Mouse (Mus musculus) small intestine, adult 2 months (tissue): ENCODE measurements around the gene Gpam.

Experiments
- CTCF ChIP-seq: fragments of 200-500 bp; IDR thresholded peaks from 2 replicates; pipeline ENCODE4 v1.5.1; 2012; ENCODE audit warnings: low read depth, mild to moderate bottlenecking, control low read depth, inconsistent platforms, low read length, moderate library complexity, mixed read lengths; ENCODE audit not compliant: insufficient replicate concordance, insufficient read length; ENCODE audit errors: extremely low read depth
- POLR2A ChIP-seq: fragments of 200-500 bp; IDR thresholded peaks from 2 replicates; pipeline ENCODE4 v1.6.1; 2012; ENCODE audit warnings: low read depth, mild to moderate bottlenecking, control low read depth, inconsistent platforms, low read length, moderate library complexity

- TF ChIP-seq CTCF: peak; percentile 39; the same call in 1 of the 2 replicates
- no peak for TF ChIP-seq POLR2A
These were observed 65.1 kb downstream of the Gpam start for GRCm38 (mm10) chr19:55061951-55062350.
